Mouse (Mus musculus): Measurements from ENCODE around the gene Trim52. TPM values are rescaled to one million over a fixed set of nuclear protein-coding genes. Genes with fewer than 3 reads are reported as not detected.

The Trim52 gene
- 0.09 TPM in 1 of 2 replicates, not detected in the other for polyA plus RNA-seq (2015; fragmentation: Nextera tagmentation; extraction: Ambion mirVana)

DNA sequence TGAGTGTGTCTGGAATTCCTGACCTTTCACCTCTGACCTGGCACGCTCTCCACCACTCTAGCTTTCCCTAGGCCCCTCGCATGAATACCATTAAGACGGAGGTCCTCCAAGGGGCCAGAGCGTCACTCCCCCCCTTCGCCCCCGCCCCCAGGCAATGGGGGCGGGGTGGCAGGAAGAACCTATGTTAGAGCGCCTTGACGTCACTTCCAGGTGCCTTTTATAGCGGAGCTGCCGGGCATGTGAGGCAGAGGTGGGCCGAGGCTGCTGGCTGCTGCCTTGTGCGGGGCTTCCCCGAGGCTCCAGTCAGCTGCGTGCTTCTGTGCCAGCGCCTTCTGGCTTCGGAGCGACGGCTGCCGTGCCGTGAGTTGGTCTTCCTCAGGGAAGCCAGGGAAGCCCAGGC is at the start of gene Trim52:
Trim52 (plus strand) TSS at position 219 of the 400 bp plus-strand sequence.

Other genes starting within 250 kb of the Trim52 start
- 37.4 and 54.7 TPM in 2 replicates for gene Spry2, start 209.4 kb upstream of the Trim52 start, polyA plus RNA-seq (2015; fragmentation: Nextera tagmentation; extraction: Ambion mirVana)

Data from adrenal gland, postnatal 0 days (tissue).